Mouse (Mus musculus): ENCODE results near the gene Olfr1202. TPM values are rescaled to one million over a fixed set of nuclear protein-coding genes. Genes with fewer than 3 reads are reported as not detected.

Gene Olfr1202
- 0.04 TPM in 1 of 2 replicates, not detected in the other for polyA plus RNA-seq (2016; fragmentation: Nextera tagmentation; extraction: Ambion mirVana)

DNA sequence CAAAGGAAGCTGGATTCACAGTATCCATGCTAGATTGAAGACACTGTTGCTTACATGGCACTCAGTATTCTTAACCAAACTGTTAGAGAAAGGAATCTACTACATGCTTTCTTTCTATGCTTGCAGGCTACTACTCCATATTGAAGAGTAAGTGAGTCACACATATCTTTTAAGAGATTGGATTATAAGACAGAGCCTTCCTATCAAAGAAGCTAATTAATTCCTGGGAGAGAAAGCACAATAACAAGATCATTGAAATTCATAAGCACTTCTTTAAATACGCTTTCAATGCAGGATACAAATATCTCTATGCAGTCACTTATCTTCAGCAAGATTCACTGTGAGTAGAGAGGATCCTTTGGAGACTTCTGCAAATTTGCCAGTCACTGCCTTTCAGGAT, at the start of gene Olfr1202:
Gene Olfr1202 (plus strand): TSS at position 301 of the 400 bp plus-strand sequence.
- WGBS = 86% methylated on average over 1 of the region's 1 CpGs
- H3K27ac ChIP-seq (replicated peaks) = no peak within 1 kb of the TSS
- no peak within 1 kb of the TSS for H3K4me3 ChIP-seq
- H3K9me3 ChIP-seq = no peaks in the 10 kb centered on the region
- no peaks in the 10 kb centered on the region for H3K4me1 ChIP-seq
- H3K27me3 ChIP-seq (replicated peaks; ENCODE audit: low read depth, poor library complexity, severe bottlenecking) = no peaks in the 10 kb centered on the region
- H3K36me3 ChIP-seq (replicated peaks) = no peaks in the 10 kb centered on the region
- no peak for DNase-seq (ENCODE audit: low spot score)

DNA sequence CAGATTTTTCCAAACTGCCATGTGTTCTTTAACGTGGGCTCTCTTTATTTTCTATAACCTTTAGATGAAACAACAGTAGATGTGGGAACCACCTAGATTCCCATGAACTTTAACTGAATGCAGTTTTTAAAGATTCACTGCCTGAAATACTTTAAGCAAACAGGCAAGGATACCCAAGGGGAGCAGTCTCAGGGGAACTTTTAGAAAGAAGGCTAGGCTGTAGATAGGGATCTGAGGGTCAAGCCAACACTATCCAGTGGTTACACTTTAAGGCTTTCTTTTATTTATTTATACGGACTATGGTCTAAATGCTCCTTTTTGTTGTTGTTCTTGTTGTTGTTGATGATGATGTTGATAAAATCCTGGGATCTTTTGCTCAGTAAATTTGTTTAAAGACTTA, 43.9 kb upstream of the Olfr1202 start, which contains the start of gene Olfr1200:
Gene Olfr1200 (minus strand): TSS at position 101 of the 400 bp plus-strand sequence.
- Histone ChIP-seq H3K4me3 (no peak within 1 kb of the TSS), H3K27me3 (replicated peaks; ENCODE audit: low read depth, poor library complexity, severe bottlenecking) (no peaks in the 10 kb centered on the region), H3K4me1 (no peaks in the 10 kb centered on the region), H3K27ac (replicated peaks) (no peak within 1 kb of the TSS), H3K36me3 (replicated peaks) (no peaks in the 10 kb centered on the region), H3K9me3 (no peaks in the 10 kb centered on the region)
- no peak for DNase-seq (ENCODE audit: low spot score)
- WGBS = 80% methylated on average over 2 of the region's 2 CpGs

DNA sequence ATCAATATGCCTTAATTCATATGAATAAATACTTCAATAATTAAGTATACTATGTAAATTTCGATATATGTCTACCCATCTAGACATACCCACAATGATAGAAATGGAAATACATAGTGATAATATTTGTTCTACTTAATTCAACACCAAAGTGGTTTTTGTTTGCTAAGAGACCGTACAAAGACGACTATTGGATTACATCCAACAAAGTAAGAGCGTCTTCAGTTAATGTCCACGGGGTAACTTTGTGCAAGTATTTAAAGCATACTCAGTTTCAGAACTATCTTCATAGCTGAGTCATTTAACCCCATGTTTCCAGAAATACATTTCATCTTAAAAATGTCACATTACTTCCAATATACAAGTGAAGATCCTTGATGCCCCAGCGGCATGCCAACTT, 21.6 kb upstream of the Olfr1202 start, which contains the start of gene Olfr1201:
Gene Olfr1201 (plus strand): TSS at position 301 of the 400 bp plus-strand sequence.
- no peaks in the 10 kb centered on the region for H3K27me3 ChIP-seq (replicated peaks; ENCODE audit: low read depth, poor library complexity, severe bottlenecking)
- H3K9me3 ChIP-seq = no peaks in the 10 kb centered on the region
- no peaks in the 10 kb centered on the region for H3K4me1 ChIP-seq
- H3K4me3 ChIP-seq = no peak within 1 kb of the TSS
- WGBS = 88% methylated on average over 6 of the region's 6 CpGs
- DNase-seq (ENCODE audit: low spot score) = no peak
- H3K27ac ChIP-seq (replicated peaks) = no peak within 1 kb of the TSS
- H3K36me3 ChIP-seq (replicated peaks) = no peaks in the 10 kb centered on the region

DNA sequence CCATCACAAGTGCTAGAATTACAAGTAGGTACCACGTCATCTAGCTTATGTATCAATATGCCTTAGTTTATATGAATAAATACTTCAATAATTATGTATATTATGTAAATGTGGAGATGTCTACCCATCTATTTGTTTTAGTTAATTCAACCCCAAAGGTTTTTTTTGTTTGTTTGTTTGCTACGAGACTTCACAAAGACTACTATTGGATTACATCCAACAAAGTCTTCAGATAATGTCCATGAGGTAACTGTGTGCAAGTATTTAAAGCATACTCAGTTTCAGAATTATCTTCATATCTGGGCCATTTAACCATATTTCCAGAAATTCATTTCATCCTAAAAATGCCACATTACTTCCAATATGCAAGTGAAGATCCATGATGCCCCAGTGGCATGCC, 15.1 kb downstream of the Olfr1202 start, which contains the start of gene Olfr1205:
Gene Olfr1205 (plus strand): TSS at position 301 of the 400 bp plus-strand sequence.
- Histone ChIP-seq H3K36me3 (replicated peaks) (no peaks in the 10 kb centered on the region), H3K27me3 (replicated peaks; ENCODE audit: low read depth, poor library complexity, severe bottlenecking) (no peaks in the 10 kb centered on the region), H3K9me3 (no peaks in the 10 kb centered on the region), H3K4me3 (no peak within 1 kb of the TSS), H3K4me1 (no peaks in the 10 kb centered on the region), H3K27ac (replicated peaks) (no peak within 1 kb of the TSS)
- no peak for DNase-seq (ENCODE audit: low spot score)
- WGBS = 89% methylated on average over 2 of the region's 2 CpGs

DNA sequence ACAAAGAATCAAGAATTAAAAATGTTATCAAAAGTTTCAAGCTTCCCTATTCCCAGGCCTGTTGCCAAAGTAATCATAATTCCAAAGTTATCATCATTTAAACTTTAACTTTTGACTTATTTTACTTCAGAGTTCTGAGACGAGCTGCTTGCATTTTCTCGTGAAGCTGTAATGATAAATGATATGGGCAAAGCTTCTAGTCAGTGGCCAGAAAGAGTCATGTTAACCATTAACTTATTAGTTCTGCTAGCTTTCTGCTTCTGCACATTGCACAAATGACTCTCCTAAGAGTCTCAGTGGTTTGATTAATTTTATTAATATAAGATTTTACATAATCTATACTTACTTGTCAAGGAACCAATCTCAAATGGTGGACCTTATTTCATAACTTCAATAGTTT, 24.2 kb downstream of the Olfr1202 start:
- no peaks in the 10 kb centered on the region for H3K27me3 ChIP-seq (replicated peaks; ENCODE audit: low read depth, poor library complexity, severe bottlenecking)
- WGBS = 86% methylated on average over 2 of the region's 2 CpGs
- H3K9me3 ChIP-seq = no peaks in the 10 kb centered on the region
- H3K27ac ChIP-seq (replicated peaks) = no peak overlapping the region
- no peaks in the 10 kb centered on the region for H3K4me1 ChIP-seq
- DNase-seq (ENCODE audit: low spot score) = no peak
- H3K4me3 ChIP-seq = no peak overlapping the region
- no peaks in the 10 kb centered on the region for H3K36me3 ChIP-seq (replicated peaks)

DNA sequence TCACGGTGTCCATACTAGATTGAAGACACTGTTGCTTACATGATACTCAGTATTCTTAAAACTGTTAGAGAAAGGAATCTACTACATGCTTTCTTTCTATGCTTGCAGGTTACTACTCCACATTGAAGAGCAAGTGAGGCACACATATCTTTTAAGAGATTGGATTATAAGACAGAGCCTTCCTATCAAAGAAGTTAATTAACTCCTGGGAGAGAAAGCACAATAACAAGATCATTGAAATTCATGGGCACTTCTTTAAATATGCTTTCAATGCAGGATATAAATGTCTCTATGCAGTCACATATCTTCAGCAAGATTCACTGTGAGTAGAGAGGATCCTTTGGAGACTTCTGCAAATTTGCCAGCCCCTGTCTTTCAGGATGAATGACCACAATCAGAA, 34.7 kb downstream of the Olfr1202 start, which contains the start of gene Olfr1204:
Gene Olfr1204 (plus strand): TSS at position 301 of the 400 bp plus-strand sequence.
- H3K27me3 ChIP-seq (replicated peaks; ENCODE audit: low read depth, poor library complexity, severe bottlenecking) = no peaks in the 10 kb centered on the region
- H3K4me3 ChIP-seq = no peak within 1 kb of the TSS
- H3K9me3 ChIP-seq = no peaks in the 10 kb centered on the region
- 92% methylated on average over 1 of the region's 1 CpGs for WGBS
- H3K4me1 ChIP-seq = no peaks in the 10 kb centered on the region
- no peak within 1 kb of the TSS for H3K27ac ChIP-seq (replicated peaks)
- no peaks in the 10 kb centered on the region for H3K36me3 ChIP-seq (replicated peaks)
- DNase-seq (ENCODE audit: low spot score) = no peak

DNA sequence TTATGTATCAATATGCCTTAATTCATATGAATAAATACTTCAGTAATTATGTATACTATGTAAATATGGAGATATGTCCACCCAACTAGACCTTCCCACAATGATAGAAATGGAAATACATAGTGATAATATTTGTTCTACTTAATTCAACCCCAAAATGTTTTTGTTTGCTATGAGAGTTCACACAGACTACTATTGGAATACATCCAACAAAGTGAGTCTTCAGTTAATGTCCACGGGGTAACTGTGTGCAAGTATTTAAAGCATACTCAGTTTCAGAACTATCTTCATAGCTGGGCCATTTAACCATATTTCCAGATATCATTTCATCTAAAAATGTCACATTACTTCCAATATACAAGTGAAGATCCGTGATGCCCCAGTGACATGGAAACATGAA, 48.6 kb downstream of the Olfr1202 start, which contains the start of gene Olfr1206:
Gene Olfr1206 (plus strand): TSS at position 301 of the 400 bp plus-strand sequence.
- WGBS = 88% methylated on average over 2 of the region's 2 CpGs
- no peak within 1 kb of the TSS for H3K4me3 ChIP-seq
- H3K27me3 ChIP-seq (replicated peaks; ENCODE audit: low read depth, poor library complexity, severe bottlenecking) = no peaks in the 10 kb centered on the region
- no peaks in the 10 kb centered on the region for H3K4me1 ChIP-seq
- DNase-seq (ENCODE audit: low spot score) = no peak
- no peaks in the 10 kb centered on the region for H3K36me3 ChIP-seq (replicated peaks)
- no peaks in the 10 kb centered on the region for H3K9me3 ChIP-seq
- no peak within 1 kb of the TSS for H3K27ac ChIP-seq (replicated peaks)

Other genes starting within 250 kb of the Olfr1202 start
- gene Olfr1189, start 228.0 kb upstream of the Olfr1202 start, polyA plus RNA-seq (2016; fragmentation: Nextera tagmentation; extraction: Ambion mirVana) = not detected in 2 replicates
- gene Olfr1191-ps1, start 174.0 kb upstream of the Olfr1202 start, polyA plus RNA-seq (2016; fragmentation: Nextera tagmentation; extraction: Ambion mirVana) = not detected in 2 replicates
- gene Olfr1192-ps1, start 166.0 kb upstream of the Olfr1202 start, polyA plus RNA-seq (2016; fragmentation: Nextera tagmentation; extraction: Ambion mirVana) = not detected in 2 replicates
- not detected in 2 replicates for gene Olfr1193, start 138.9 kb upstream of the Olfr1202 start, polyA plus RNA-seq (2016; fragmentation: Nextera tagmentation; extraction: Ambion mirVana)
- not detected in 2 replicates for gene Olfr1195, start 125.3 kb upstream of the Olfr1202 start, polyA plus RNA-seq (2016; fragmentation: Nextera tagmentation; extraction: Ambion mirVana)
- gene Olfr1196, start 109.9 kb upstream of the Olfr1202 start, polyA plus RNA-seq (2016; fragmentation: Nextera tagmentation; extraction: Ambion mirVana) = not detected in 2 replicates
- gene Olfr1197, start 82.1 kb upstream of the Olfr1202 start, polyA plus RNA-seq (2016; fragmentation: Nextera tagmentation; extraction: Ambion mirVana) = not detected in 2 replicates
- gene Olfr1198, start 63.1 kb upstream of the Olfr1202 start, polyA plus RNA-seq (2016; fragmentation: Nextera tagmentation; extraction: Ambion mirVana) = not detected in 2 replicates
- not detected in 2 replicates for gene Olfr1199, start 54.0 kb upstream of the Olfr1202 start, polyA plus RNA-seq (2016; fragmentation: Nextera tagmentation; extraction: Ambion mirVana)
- gene Olfr1200, start 44.0 kb upstream of the Olfr1202 start, polyA plus RNA-seq (2016; fragmentation: Nextera tagmentation; extraction: Ambion mirVana) = not detected in 2 replicates
- gene Olfr1201, start 21.5 kb upstream of the Olfr1202 start, polyA plus RNA-seq (2016; fragmentation: Nextera tagmentation; extraction: Ambion mirVana) = not detected in 2 replicates
- not detected in 2 replicates for gene Olfr1205, start 15.2 kb downstream of the Olfr1202 start, polyA plus RNA-seq (2016; fragmentation: Nextera tagmentation; extraction: Ambion mirVana)
- not detected in 2 replicates for gene Olfr1204, start 34.8 kb downstream of the Olfr1202 start, polyA plus RNA-seq (2016; fragmentation: Nextera tagmentation; extraction: Ambion mirVana)
- gene Olfr1206, start 48.7 kb downstream of the Olfr1202 start, polyA plus RNA-seq (2016; fragmentation: Nextera tagmentation; extraction: Ambion mirVana) = not detected in 2 replicates
- gene Olfr1208, start 87.8 kb downstream of the Olfr1202 start, polyA plus RNA-seq (2016; fragmentation: Nextera tagmentation; extraction: Ambion mirVana) = not detected in 2 replicates
- not detected in 2 replicates for gene Olfr1209, start 100.7 kb downstream of the Olfr1202 start, polyA plus RNA-seq (2016; fragmentation: Nextera tagmentation; extraction: Ambion mirVana)
- not detected in 2 replicates for gene Olfr1211, start 123.6 kb downstream of the Olfr1202 start, polyA plus RNA-seq (2016; fragmentation: Nextera tagmentation; extraction: Ambion mirVana)
- gene Olfr1212, start 139.5 kb downstream of the Olfr1202 start, polyA plus RNA-seq (2016; fragmentation: Nextera tagmentation; extraction: Ambion mirVana) = not detected in 2 replicates
- gene Gm13762, start 165.8 kb downstream of the Olfr1202 start, polyA plus RNA-seq (2016; fragmentation: Nextera tagmentation; extraction: Ambion mirVana) = not detected in 2 replicates
- gene Olfr1214, start 178.2 kb downstream of the Olfr1202 start, polyA plus RNA-seq (2016; fragmentation: Nextera tagmentation; extraction: Ambion mirVana) = not detected in 2 replicates
- gene Olfr1215, start 192.5 kb downstream of the Olfr1202 start, polyA plus RNA-seq (2016; fragmentation: Nextera tagmentation; extraction: Ambion mirVana) = not detected in 2 replicates
- gene Olfr1216, start 203.8 kb downstream of the Olfr1202 start, polyA plus RNA-seq (2016; fragmentation: Nextera tagmentation; extraction: Ambion mirVana) = not detected in 2 replicates
- gene Olfr1217, start 217.6 kb downstream of the Olfr1202 start, polyA plus RNA-seq (2016; fragmentation: Nextera tagmentation; extraction: Ambion mirVana) = not detected in 2 replicates
- gene Olfr1218, start 246.7 kb downstream of the Olfr1202 start, polyA plus RNA-seq (2016; fragmentation: Nextera tagmentation; extraction: Ambion mirVana) = not detected in 2 replicates

All from embryonic facial prominence, embryonic 10.5 days (tissue).